Mouse (Mus musculus) heart, postnatal 0 days (tissue): ENCODE results near the gene Olfr1375. TPM values are rescaled to one million over a fixed set of nuclear protein-coding genes. Genes with fewer than 3 reads are reported as not detected.
"Not testable (repeated sequence)": the region's sequence is repeated elsewhere in the genome, so short reads cannot be mapped to it uniquely, and the experiment has no call there.

Experiments used
- ATAC-seq: fragments of 200-750 bp; cut with Nextera tagmentation; 2 replicates; pipeline ENCODE4 v1.8.0; 2017; ENCODE audit warnings: low read depth, moderate number of reproducible peaks, moderate library complexity; ENCODE audit not compliant: insufficient read depth
- DNase-seq: peaks from one replicate; pipeline ENCODE4 v3.0.0-alpha.2; 2016; ENCODE audit warnings: low spot score
- H3K27ac ChIP-seq: fragments of 300-500 bp; sonication (generic); 2 replicates; pipeline ENCODE4 v1.5.1; 2014; ENCODE audit warnings: low read depth, mild to moderate bottlenecking
- H3K27me3 ChIP-seq: fragments of 300-500 bp; sonication (generic); 2 replicates; pipeline ENCODE4 v1.6.1; 2014; ENCODE audit warnings: low read length, mixed read lengths; ENCODE audit not compliant: control insufficient read depth, insufficient read depth
- H3K36me3 ChIP-seq: fragments of 300-500 bp; sonication (generic); replicated peaks from 2 replicates; pipeline ENCODE4 v1.6.1; 2014; ENCODE audit warnings: low read length, mixed read lengths; ENCODE audit not compliant: control insufficient read depth, insufficient read depth
- H3K4me1 ChIP-seq: fragments of 300-500 bp; sonication (generic); 2 replicates; pipeline ENCODE4 v1.6.1; 2014; ENCODE audit warnings: antibody characterized with exemption; ENCODE audit not compliant: control insufficient read depth, insufficient read depth
- H3K4me2 ChIP-seq: fragments of 300-500 bp; sonication (generic); 2 replicates; pipeline ENCODE4 v1.6.1; 2014; ENCODE audit warnings: low read depth, mild to moderate bottlenecking, low read length, moderate library complexity
- H3K4me3 ChIP-seq: fragments of 300-500 bp; sonication (generic); 2 replicates; pipeline ENCODE4 v1.5.1; 2014; ENCODE audit warnings: low read depth, low read length
- H3K9ac ChIP-seq: fragments of 300-500 bp; sonication (generic); replicated peaks from 2 replicates; pipeline ENCODE4 v1.6.1; 2014; ENCODE audit warnings: low read depth, low read length, mixed read lengths
- H3K9me3 ChIP-seq: fragments of 300-500 bp; sonication (generic); replicated peaks from 2 replicates; pipeline ENCODE4 v1.6.1; 2016; ENCODE audit warnings: low read length; ENCODE audit not compliant: control insufficient read depth
- CTCF ChIP-seq: IDR thresholded peaks from 2 replicates; pipeline ENCODE4 v1.5.1; 2016; ENCODE audit warnings: antibody characterized with exemption, control low read depth, low read depth
- EP300 ChIP-seq: IDR thresholded peaks from 2 replicates; pipeline ENCODE4 v1.6.1; 2016; ENCODE audit warnings: antibody characterized with exemption, low read depth
- WGBS: fragments of 180-500 bp; shearing (Covaris S2); extraction: QIAGEN DNeasy Blood & Tissue Kit; methylation state at CpG from one replicate; pipeline ENCODE4 v1.1.7; 2014; 5-methylcytosine and 5-hydroxymethylcytosine counted together
- polyA plus RNA-seq: library from polyadenylated mRNA; unstranded; fragments of >200 nt; fragmentation: Nextera tagmentation; extraction: Ambion mirVana; gene quantifications from 2 replicates; pipeline ENCODE4 v1.2.1, GENCODE M21; 2015
- total RNA-seq: library from RNA; depleted of rRNA; stranded (reverse); fragments of >200 nt; gene quantifications from 2 replicates; pipeline ENCODE4 v1.2.3, GENCODE M21; 2014; ENCODE audit warnings: low replicate concordance

Olfr1375 gene
- total and polyA plus RNA-seq, 2 experiments from 2014 or later = not detected

DNA sequence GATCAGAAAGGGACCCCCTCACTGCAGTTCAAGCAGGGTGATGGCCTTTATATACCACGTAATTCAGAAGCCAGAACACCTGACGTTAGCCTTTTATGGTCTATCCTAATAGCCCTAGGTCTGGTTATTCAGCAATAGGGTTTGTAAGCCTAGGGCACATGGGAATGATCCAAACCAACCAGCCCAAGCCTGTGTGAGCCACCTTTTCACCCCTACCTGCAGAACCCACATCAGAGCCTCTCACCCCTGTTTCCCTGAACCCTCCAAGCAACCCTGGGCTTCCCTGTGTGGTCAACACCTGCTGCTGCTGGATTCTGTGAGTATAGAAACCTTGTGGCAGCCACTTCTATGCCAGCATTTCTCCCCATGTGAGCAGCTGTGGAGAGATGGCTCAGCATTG, 17.7 kb upstream of the Olfr1375 start:
- DNase-seq (no peak), ATAC-seq (no peak)
- Histone ChIP-seq H3K4me3 (no peak overlapping the region), H3K4me1 (no peaks in the 10 kb centered on the region), H3K27ac (no peak overlapping the region), H3K9ac (no peak overlapping the region), H3K27me3 (no peaks in the 10 kb centered on the region), H3K36me3 (no peaks in the 10 kb centered on the region), H3K9me3 (no peaks in the 10 kb centered on the region), H3K4me2 (no peak overlapping the region)
- no peak for TF ChIP-seq CTCF
- TF ChIP-seq EP300 = no peak
- whole genome bisulfite sequencing = 59% methylated on average over 2 of the region's 2 CpGs

DNA sequence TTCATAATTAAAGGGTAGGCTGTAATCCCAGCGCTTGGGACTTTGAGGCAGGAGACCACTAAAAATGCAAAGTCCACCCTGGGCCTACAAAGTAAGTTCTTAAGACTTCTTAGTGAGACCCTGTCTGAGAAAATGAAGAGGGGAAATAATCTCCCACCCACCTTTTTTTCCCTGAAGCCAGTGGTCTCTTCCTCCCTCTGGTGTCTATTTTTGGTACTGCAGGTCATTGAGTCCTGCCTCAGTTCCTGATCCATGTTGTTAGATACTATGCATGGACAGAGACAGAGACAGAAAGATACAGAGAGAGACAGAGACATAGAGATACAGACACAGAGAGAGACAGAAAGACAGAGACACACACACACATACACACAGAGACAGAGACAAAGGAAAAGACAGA, 15.1 kb upstream of the Olfr1375 start:
- no peak overlapping the region for H3K4me2 ChIP-seq
- no peaks in the 10 kb centered on the region for H3K36me3 ChIP-seq
- no peak overlapping the region for H3K9ac ChIP-seq
- ATAC-seq = no peak
- H3K4me1 ChIP-seq = no peaks in the 10 kb centered on the region
- DNase-seq = no peak
- 8% methylated on average over 1 of the region's 1 CpGs for WGBS
- no peak overlapping the region for H3K27ac ChIP-seq
- no peak overlapping the region for H3K4me3 ChIP-seq
- no peaks in the 10 kb centered on the region for H3K27me3 ChIP-seq
- no peaks in the 10 kb centered on the region for H3K9me3 ChIP-seq
- TF ChIP-seq EP300 (no peak), CTCF (peak; percentile 82)

DNA sequence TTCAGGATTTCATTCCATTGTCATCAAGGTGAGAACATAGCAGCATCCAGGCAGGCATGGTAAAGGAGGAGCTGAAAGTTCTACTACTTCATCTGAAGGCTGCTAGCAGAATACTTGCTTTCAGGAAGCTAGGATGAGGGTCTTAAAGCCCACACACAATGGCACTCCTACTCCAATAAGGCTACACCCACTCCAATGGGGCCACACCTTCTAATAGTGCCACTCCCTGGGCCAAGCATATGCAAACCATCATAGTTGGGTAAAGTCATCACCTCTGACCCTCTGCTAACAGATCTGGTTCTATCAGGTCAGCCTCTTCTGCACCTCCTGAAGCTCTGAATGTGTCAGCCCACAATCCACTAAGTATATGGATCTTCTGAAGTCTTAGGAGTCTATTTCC, 13.8 kb upstream of the Olfr1375 start:
- not testable (repeated sequence) for H3K4me2 ChIP-seq, H3K9ac ChIP-seq, H3K4me3 ChIP-seq, DNase-seq, H3K4me1 ChIP-seq, H3K27ac ChIP-seq, H3K9me3 ChIP-seq, H3K27me3 ChIP-seq, H3K36me3 ChIP-seq, ATAC-seq

DNA sequence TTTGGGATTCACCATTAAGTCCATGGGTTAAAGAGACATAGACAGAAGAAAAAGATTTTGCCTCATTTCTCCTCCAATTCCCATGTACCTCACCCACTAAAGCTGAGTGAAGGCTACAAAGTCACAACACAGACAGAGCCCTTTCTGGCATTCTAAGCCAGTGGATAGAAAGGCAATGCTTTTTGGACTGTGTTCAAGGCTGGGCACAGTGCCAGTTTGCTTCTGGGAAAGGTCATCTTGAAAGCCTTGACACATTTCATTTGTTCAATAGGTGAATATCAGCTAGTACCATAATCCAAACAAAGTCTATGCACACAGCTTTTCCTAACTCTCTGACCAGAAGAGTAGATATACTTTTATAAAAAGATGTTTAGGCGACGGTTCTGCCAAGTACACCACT, 12.0 kb upstream of the Olfr1375 start:
- ATAC-seq (no peak), DNase-seq (peak; percentile 11)
- no peak overlapping the region for H3K4me2 ChIP-seq
- H3K27me3 ChIP-seq = no peaks in the 10 kb centered on the region
- no peak overlapping the region for H3K4me3 ChIP-seq
- H3K9me3 ChIP-seq = no peaks in the 10 kb centered on the region
- TF ChIP-seq CTCF (no peak), EP300 (no peak)
- no peak overlapping the region for H3K27ac ChIP-seq
- WGBS = 23% methylated on average over 2 of the region's 2 CpGs
- H3K36me3 ChIP-seq = no peaks in the 10 kb centered on the region
- H3K4me1 ChIP-seq = no peaks in the 10 kb centered on the region
- no peak overlapping the region for H3K9ac ChIP-seq

DNA sequence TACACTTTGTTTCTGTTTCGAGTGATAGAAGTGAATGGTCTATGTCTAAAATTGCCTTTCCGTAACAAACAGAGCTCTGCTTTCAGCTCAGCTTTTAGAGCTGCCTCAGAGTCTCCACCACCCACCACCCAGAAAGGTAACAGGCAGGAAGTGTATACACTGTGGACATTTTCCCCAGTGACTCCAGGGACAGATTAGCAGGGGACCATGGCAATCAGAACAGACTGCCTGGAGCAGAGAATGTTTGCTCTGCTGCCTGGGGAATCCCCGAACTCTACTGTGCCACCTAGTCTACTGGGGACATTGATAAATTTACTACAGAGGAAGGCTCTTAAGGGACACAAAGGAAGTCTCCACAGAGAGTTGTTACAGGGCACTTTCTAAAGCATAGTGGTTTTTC, 3.1 kb upstream of the Olfr1375 start:
- H3K9ac ChIP-seq, H3K4me1 ChIP-seq, H3K27me3 ChIP-seq, H3K36me3 ChIP-seq, H3K4me3 ChIP-seq, DNase-seq, H3K9me3 ChIP-seq, ATAC-seq, H3K4me2 ChIP-seq, H3K27ac ChIP-seq: not testable (repeated sequence)
- 68% methylated on average over 3 of the region's 3 CpGs for WGBS

DNA sequence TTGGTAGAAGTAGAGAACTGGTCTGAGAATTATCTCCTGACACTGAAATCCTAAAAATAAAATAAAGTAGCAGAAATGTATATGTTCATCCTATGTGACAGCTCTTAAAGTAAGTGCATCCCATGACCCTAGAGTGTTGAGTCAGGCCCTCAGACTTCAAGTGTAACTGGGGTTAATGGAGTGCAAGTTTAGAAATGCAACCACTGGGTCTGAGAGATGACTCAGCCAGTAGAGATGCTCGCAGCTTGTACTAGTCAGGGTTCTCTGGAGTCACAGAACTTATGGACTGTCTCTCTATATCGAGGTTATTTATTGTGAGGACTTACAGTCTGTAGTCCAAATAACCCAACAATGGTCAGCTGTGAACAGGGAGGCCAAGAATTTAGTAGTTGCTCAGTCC, 3.8 kb downstream of the Olfr1375 start:
- no peaks in the 10 kb centered on the region for H3K9me3 ChIP-seq

More for the DNA sequence above, 3.8 kb downstream of the Olfr1375 start:
- Histone ChIP-seq H3K27ac (no peak overlapping the region), H3K4me3 (no peak overlapping the region), H3K9ac (no peak overlapping the region), H3K4me2 (no peak overlapping the region), H3K4me1 (no peaks in the 10 kb centered on the region), H3K27me3 (no peaks in the 10 kb centered on the region), H3K36me3 (no peaks in the 10 kb centered on the region)
- ATAC-seq (no peak), DNase-seq (no peak)
- 45% methylated on average over 2 of the region's 2 CpGs for WGBS
- TF ChIP-seq EP300 (no peak), CTCF (no peak)
